Mouse (Mus musculus): ENCODE measurements around the gene Defa25. TPM values are rescaled to one million over a fixed set of nuclear protein-coding genes. Genes with fewer than 3 reads are reported as not detected.
"Not testable (repeated sequence)": the region's sequence is repeated elsewhere in the genome, so short reads cannot be mapped to it uniquely, and the experiment has no call there.

Defa25 gene
- polyA plus RNA-seq (2014; fragmentation: Nextera tagmentation; extraction: Ambion mirVana) = not detected in 2 replicates

DNA sequence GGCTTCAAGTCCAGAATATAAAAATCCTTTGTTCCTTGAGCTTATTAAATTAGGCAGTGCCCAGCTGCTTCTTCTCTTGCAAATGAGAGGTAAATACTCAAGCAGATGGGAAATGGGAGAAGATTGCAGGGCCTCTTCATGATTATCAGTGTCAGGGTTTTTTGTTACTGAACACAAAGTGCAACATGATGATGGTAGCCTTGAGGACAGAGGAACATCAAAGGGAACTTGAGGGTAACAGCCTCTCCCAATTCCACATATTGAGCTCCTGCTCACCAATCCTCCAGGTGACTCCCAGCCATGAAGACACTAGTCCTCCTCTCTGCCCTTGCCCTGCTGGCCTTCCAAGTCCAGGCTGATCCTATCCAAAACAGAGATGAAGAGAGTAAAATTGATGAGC lies at the start of gene Defa25:
Gene Defa25 (plus strand): TSS at position 301 of the 400 bp plus-strand sequence.
- not testable (repeated sequence) for H3K9ac ChIP-seq (ENCODE audit: low read length); H3K4me2 ChIP-seq; H3K4me3 ChIP-seq (ENCODE audit: low read depth, low read length); H3K4me1 ChIP-seq (ENCODE audit: control insufficient read depth, insufficient read depth, low read length); H3K27me3 ChIP-seq (ENCODE audit: control insufficient read depth, insufficient read depth, low read length); H3K36me3 ChIP-seq (ENCODE audit: control insufficient read depth, insufficient read depth, low read length); ATAC-seq (ENCODE audit: low FRiP score); H3K9me3 ChIP-seq (ENCODE audit: control insufficient read depth, low read length); H3K27ac ChIP-seq (ENCODE audit: low read depth, low read length); DNase-seq (ENCODE audit: low spot score, missing footprints)

DNA sequence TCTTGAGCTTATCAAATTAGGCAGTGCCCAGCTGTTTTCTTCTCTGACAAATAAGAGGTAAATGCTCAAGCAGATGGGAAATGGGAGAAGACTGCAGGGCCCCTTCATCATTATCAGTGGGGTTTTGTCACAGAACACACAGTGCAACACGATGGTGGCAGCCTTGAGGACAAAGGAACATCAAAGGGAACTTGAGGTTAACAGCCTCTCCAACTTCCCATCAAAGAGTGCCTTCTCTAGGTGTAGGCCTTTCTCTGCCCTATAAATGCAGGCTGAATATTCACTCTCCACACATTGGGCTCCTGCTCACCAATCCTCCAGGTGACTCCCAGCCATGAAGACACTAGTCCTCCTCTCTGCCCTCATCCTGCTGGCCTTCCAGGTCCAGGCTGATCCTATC lies 29.5 kb upstream of the Defa25 start, which contains the start of gene Defa23:
Gene Defa23 (plus strand): TSS at position 301 of the 400 bp plus-strand sequence.
- not testable (repeated sequence) for H3K9me3 ChIP-seq (ENCODE audit: control insufficient read depth, low read length); H3K9ac ChIP-seq (ENCODE audit: low read length); H3K27me3 ChIP-seq (ENCODE audit: control insufficient read depth, insufficient read depth, low read length); H3K27ac ChIP-seq (ENCODE audit: low read depth, low read length); ATAC-seq (ENCODE audit: low FRiP score); H3K4me1 ChIP-seq (ENCODE audit: control insufficient read depth, insufficient read depth, low read length); H3K36me3 ChIP-seq (ENCODE audit: control insufficient read depth, insufficient read depth, low read length); H3K4me3 ChIP-seq (ENCODE audit: low read depth, low read length); DNase-seq (ENCODE audit: low spot score, missing footprints); H3K4me2 ChIP-seq
- WGBS = no CpG with 5 or more reads among the region's 1 CpGs

DNA sequence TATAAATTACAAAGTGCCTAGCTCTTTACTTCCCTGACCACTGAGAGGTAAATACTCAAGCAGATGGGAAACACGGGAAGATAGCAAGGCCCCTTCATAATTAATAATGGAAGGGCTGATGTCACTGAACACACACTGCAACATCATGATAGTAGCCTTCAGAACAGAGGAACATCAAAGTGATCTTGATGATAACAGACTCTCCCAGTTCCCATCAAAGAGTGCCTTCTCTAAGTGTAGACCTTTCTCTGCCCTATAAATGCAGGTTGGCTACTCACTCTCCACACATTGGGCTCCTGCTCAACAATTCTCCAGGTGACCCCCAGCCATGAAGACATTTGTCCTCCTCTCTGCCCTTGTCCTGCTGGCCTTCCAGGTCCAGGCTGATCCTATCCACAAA lies 19.5 kb upstream of the Defa25 start, which contains the start of gene Defa35:
Gene Defa35 (plus strand): TSS at position 301 of the 400 bp plus-strand sequence.
- not testable (repeated sequence) for H3K9me3 ChIP-seq (ENCODE audit: control insufficient read depth, low read length); H3K9ac ChIP-seq (ENCODE audit: low read length); DNase-seq (ENCODE audit: low spot score, missing footprints); H3K4me1 ChIP-seq (ENCODE audit: control insufficient read depth, insufficient read depth, low read length); ATAC-seq (ENCODE audit: low FRiP score); H3K36me3 ChIP-seq (ENCODE audit: control insufficient read depth, insufficient read depth, low read length); H3K4me2 ChIP-seq; H3K27ac ChIP-seq (ENCODE audit: low read depth, low read length); H3K27me3 ChIP-seq (ENCODE audit: control insufficient read depth, insufficient read depth, low read length); H3K4me3 ChIP-seq (ENCODE audit: low read depth, low read length)
- 75% methylated on average over 1 of the region's 1 CpGs for WGBS

DNA sequence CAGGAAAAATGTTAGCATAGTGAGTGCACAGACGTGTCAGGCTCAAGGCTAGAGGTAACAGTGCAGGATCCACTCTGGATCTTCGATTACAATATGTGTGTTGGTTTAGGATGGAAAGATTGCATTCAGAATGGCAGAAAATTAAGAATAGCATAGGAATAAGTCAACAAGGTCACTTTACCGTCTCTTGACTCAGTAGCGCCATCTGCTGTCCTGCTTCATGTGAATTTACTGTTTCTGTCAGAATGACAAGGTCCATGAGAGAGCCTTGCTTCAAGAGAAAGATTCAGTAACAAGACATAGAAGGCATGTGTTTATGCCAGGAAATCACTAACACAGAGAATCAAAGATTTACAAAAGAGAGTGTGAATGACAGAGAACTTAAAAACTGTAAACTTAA lies 8.9 kb downstream of the Defa25 start:
- 42% methylated on average over 4 of the region's 4 CpGs for WGBS
- H3K4me2 ChIP-seq = no peak overlapping the region

DNA sequence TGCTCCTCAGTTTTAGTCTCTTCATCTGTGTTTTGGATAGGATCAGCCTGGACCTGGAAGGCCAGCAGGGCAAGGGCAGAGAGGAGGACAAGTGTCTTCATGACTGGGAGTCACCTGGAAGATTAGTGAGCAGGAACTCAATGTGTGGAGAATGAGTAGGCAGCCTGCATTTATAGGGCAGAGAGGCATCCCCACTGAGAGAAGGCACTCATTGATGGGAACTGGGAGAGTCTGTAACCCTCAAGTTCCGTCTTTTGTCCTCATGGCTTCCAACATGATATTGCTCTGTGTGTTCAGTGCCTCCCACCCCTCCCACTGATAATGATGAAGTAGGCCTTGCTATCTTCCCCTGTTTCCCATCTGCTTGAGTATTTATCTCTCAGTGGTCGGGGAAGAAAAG lies 11.7 kb downstream of the Defa25 start, which contains the start of gene Gm14851:
Gene Gm14851 (minus strand): TSS at position 101 of the 400 bp plus-strand sequence.
- not testable (repeated sequence) for H3K4me1 ChIP-seq (ENCODE audit: control insufficient read depth, insufficient read depth, low read length); H3K4me3 ChIP-seq (ENCODE audit: low read depth, low read length); H3K4me2 ChIP-seq; H3K9me3 ChIP-seq (ENCODE audit: control insufficient read depth, low read length); H3K27ac ChIP-seq (ENCODE audit: low read depth, low read length); ATAC-seq (ENCODE audit: low FRiP score); H3K9ac ChIP-seq (ENCODE audit: low read length); DNase-seq (ENCODE audit: low spot score, missing footprints); H3K27me3 ChIP-seq (ENCODE audit: control insufficient read depth, insufficient read depth, low read length); H3K36me3 ChIP-seq (ENCODE audit: control insufficient read depth, insufficient read depth, low read length)
- no CpG with 5 or more reads among the region's 2 CpGs for whole genome bisulfite sequencing

More for the DNA sequence above, 8.9 kb downstream of the Defa25 start:
- DNase-seq (ENCODE audit: low spot score, missing footprints) (no peak), ATAC-seq (ENCODE audit: low FRiP score) (no peak)
- no peaks in the 10 kb centered on the region for H3K4me1 ChIP-seq (ENCODE audit: control insufficient read depth, insufficient read depth, low read length)
- H3K4me3 ChIP-seq (ENCODE audit: low read depth, low read length) = no peak overlapping the region
- no peak overlapping the region for H3K9ac ChIP-seq (ENCODE audit: low read length)
- no peaks in the 10 kb centered on the region for H3K36me3 ChIP-seq (ENCODE audit: control insufficient read depth, insufficient read depth, low read length)
- H3K9me3 ChIP-seq (ENCODE audit: control insufficient read depth, low read length) = no peaks in the 10 kb centered on the region
- H3K27me3 ChIP-seq (ENCODE audit: control insufficient read depth, insufficient read depth, low read length) = no peaks in the 10 kb centered on the region
- H3K27ac ChIP-seq (ENCODE audit: low read depth, low read length) = no peak overlapping the region

DNA sequence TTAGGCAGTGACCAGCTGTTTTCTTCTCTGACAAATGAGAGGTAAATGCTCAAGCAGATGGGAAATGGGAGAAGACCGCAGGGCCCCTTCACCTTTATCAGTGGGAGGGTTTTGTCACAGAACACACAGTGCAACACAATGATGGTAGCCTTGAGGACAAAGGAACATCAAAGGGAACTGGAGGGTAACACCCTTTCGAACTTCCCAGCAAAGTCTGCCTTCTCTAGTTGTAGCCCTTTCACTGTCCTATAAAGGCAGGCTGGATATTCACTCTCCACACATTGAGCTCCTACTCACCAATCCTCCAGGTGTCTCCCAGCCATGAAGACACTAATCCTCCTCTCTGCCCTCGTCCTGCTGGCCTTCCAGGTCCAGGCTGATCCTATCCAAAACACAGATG lies 50.1 kb downstream of the Defa25 start, which contains the start of gene Defa30:
Gene Defa30 (plus strand): TSS at position 301 of the 400 bp plus-strand sequence.
- H3K9ac ChIP-seq (ENCODE audit: low read length); ATAC-seq (ENCODE audit: low FRiP score); H3K4me2 ChIP-seq; H3K4me3 ChIP-seq (ENCODE audit: low read depth, low read length); H3K9me3 ChIP-seq (ENCODE audit: control insufficient read depth, low read length); DNase-seq (ENCODE audit: low spot score, missing footprints); H3K4me1 ChIP-seq (ENCODE audit: control insufficient read depth, insufficient read depth, low read length); H3K36me3 ChIP-seq (ENCODE audit: control insufficient read depth, insufficient read depth, low read length); H3K27ac ChIP-seq (ENCODE audit: low read depth, low read length); H3K27me3 ChIP-seq (ENCODE audit: control insufficient read depth, insufficient read depth, low read length): not testable (repeated sequence)
- WGBS = 60% methylated on average over 3 of the region's 3 CpGs

Other genes starting within 250 kb of the Defa25 start
- gene Defb33, start 191.8 kb upstream of the Defa25 start, polyA plus RNA-seq (2014; fragmentation: Nextera tagmentation; extraction: Ambion mirVana) = not detected in 2 replicates
- not detected in 2 replicates for gene Gm15056, start 181.8 kb upstream of the Defa25 start, polyA plus RNA-seq (2014; fragmentation: Nextera tagmentation; extraction: Ambion mirVana)
- not detected in 2 replicates for gene Gm6040, start 162.4 kb upstream of the Defa25 start, polyA plus RNA-seq (2014; fragmentation: Nextera tagmentation; extraction: Ambion mirVana)
- not detected in 2 replicates for gene AY761185, start 139.7 kb upstream of the Defa25 start, polyA plus RNA-seq (2014; fragmentation: Nextera tagmentation; extraction: Ambion mirVana)
- gene Defa21, start 58.9 kb upstream of the Defa25 start, polyA plus RNA-seq (2014; fragmentation: Nextera tagmentation; extraction: Ambion mirVana) = not detected in 2 replicates
- not detected in 2 replicates for gene Defa23, start 29.4 kb upstream of the Defa25 start, polyA plus RNA-seq (2014; fragmentation: Nextera tagmentation; extraction: Ambion mirVana)
- not detected in 2 replicates for gene Defa35, start 19.4 kb upstream of the Defa25 start, polyA plus RNA-seq (2014; fragmentation: Nextera tagmentation; extraction: Ambion mirVana)
- not detected in 2 replicates for gene Gm14851, start 11.6 kb downstream of the Defa25 start, polyA plus RNA-seq (2014; fragmentation: Nextera tagmentation; extraction: Ambion mirVana)
- not detected in 2 replicates for gene Defa30, start 50.2 kb downstream of the Defa25 start, polyA plus RNA-seq (2014; fragmentation: Nextera tagmentation; extraction: Ambion mirVana)
- gene Defa22, start 77.8 kb downstream of the Defa25 start, polyA plus RNA-seq (2014; fragmentation: Nextera tagmentation; extraction: Ambion mirVana) = not detected in 2 replicates
- gene Defa31, start 107.2 kb downstream of the Defa25 start, polyA plus RNA-seq (2014; fragmentation: Nextera tagmentation; extraction: Ambion mirVana) = not detected in 2 replicates
- not detected in 2 replicates for gene Gm15293, start 117.1 kb downstream of the Defa25 start, polyA plus RNA-seq (2014; fragmentation: Nextera tagmentation; extraction: Ambion mirVana)
- gene Gm15292, start 165.3 kb downstream of the Defa25 start, polyA plus RNA-seq (2014; fragmentation: Nextera tagmentation; extraction: Ambion mirVana) = not detected in 2 replicates
- gene Defa27, start 231.1 kb downstream of the Defa25 start, polyA plus RNA-seq (2014; fragmentation: Nextera tagmentation; extraction: Ambion mirVana) = not detected in 2 replicates
- gene Defa29, start 242.6 kb downstream of the Defa25 start, polyA plus RNA-seq (2014; fragmentation: Nextera tagmentation; extraction: Ambion mirVana) = not detected in 2 replicates

All from midbrain, embryonic 11.5 days (tissue).